Mouse (Mus musculus) MEL (cell line): ENCODE results near the gene Guca1a. TPM values are rescaled to one million over a fixed set of nuclear protein-coding genes. Genes with fewer than 3 reads are reported as not detected.

Source experiments
- DNase-seq: peaks from one replicate; pipeline ENCODE4 v3.0.0; 2011; ENCODE audit warnings: low read depth, low spot score
- H3K27ac ChIP-seq: 2 replicates; pipeline ENCODE4 v1.5.1; 2012; ENCODE audit warnings: low read depth, mild to moderate bottlenecking, control low read depth, low read length, moderate library complexity; ENCODE audit not compliant: control insufficient read depth
- H3K27me3 ChIP-seq, 2 experiments: fragments of 150-350 bp in 1 of 2; sonication (generic) in 1 of 2; 2 replicates each; pipeline ENCODE4 v1.6.1; 2012; ENCODE audit warnings: low read length in 2 of 2, mild to moderate bottlenecking in 2 of 2, improper control_type of control experiment in 1 of 2, moderate library complexity in 1 of 2; ENCODE audit not compliant: insufficient read depth in 2 of 2, control insufficient read depth in 1 of 2
- H3K36me3 ChIP-seq, 2 experiments: 2 replicates each; pipeline ENCODE4 v1.6.1; 2012 to 2014; ENCODE audit warnings: low read length in 2 of 2, improper control_type of control experiment in 1 of 2, inconsistent platforms in 1 of 2, mild to moderate bottlenecking in 1 of 2; ENCODE audit not compliant: insufficient read depth in 2 of 2, control insufficient read depth in 1 of 2
- H3K4me1 ChIP-seq, 2 experiments: fragments of 150-350 bp in 1 of 2; sonication (generic) in 1 of 2; 2 replicates each; pipeline ENCODE4 v1.6.1; 2012; ENCODE audit warnings: low read length in 2 of 2, improper control_type of control experiment in 1 of 2, mild to moderate bottlenecking in 1 of 2; ENCODE audit not compliant: insufficient read depth in 2 of 2, control insufficient read depth in 1 of 2
- H3K4me3 ChIP-seq, 2 experiments: fragments of 150-350 bp in 1 of 2; sonication (generic) in 1 of 2; 2 replicates each; pipeline ENCODE4 v1.5.1; 2012; ENCODE audit warnings: low read depth in 2 of 2, low read length in 2 of 2, mild to moderate bottlenecking in 2 of 2, moderate library complexity in 2 of 2, control low read depth in 1 of 2, improper control_type of control experiment in 1 of 2; ENCODE audit not compliant: control insufficient read depth in 1 of 2, insufficient read depth in 1 of 2
- H3K79me2 ChIP-seq: 2 replicates; pipeline ENCODE4 v1.6.1; 2012; ENCODE audit warnings: mild to moderate bottlenecking, low read length, moderate library complexity; ENCODE audit not compliant: control insufficient read depth, poor library complexity, insufficient read depth
- H3K9ac ChIP-seq: 2 replicates; pipeline ENCODE4 v1.6.1; 2012; ENCODE audit warnings: low read depth, mild to moderate bottlenecking, control low read depth, low read length, moderate library complexity; ENCODE audit not compliant: control insufficient read depth, poor library complexity, severe bottlenecking
- H3K9me3 ChIP-seq: fragments of 150-350 bp; sonication (generic); replicated peaks from 2 replicates; pipeline ENCODE4 v1.6.1; 2012; ENCODE audit warnings: mild to moderate bottlenecking, low read length, improper control_type of control experiment, moderate library complexity; ENCODE audit not compliant: insufficient read depth
- CHD2 ChIP-seq: IDR thresholded peaks from 2 replicates; pipeline ENCODE4 v1.6.1; 2011; ENCODE audit warnings: low read length, improper control_type of control experiment
- CTCF ChIP-seq, 3 experiments: IDR thresholded peaks in 2 of 3; conservative IDR thresholded peaks in 1 of 3; 2 replicates each; pipeline ENCODE4 v1.5.1; 2011 to 2012; ENCODE audit warnings: low read length in 3 of 3, low read depth in 2 of 3, mild to moderate bottlenecking in 2 of 3, improper control_type of control experiment in 1 of 3, inconsistent platforms in 1 of 3, mixed read lengths in 1 of 3, moderate library complexity in 1 of 3; ENCODE audit not compliant: control insufficient read depth in 1 of 3, insufficient read depth in 1 of 3, poor library complexity in 1 of 3, severe bottlenecking in 1 of 3
- E2F4 ChIP-seq: IDR thresholded peaks from 2 replicates; pipeline ENCODE4 v1.6.1; 2011; ENCODE audit warnings: low read depth, low read length, improper control_type of control experiment, borderline replicate concordance
- EP300 ChIP-seq, 2 experiments: IDR thresholded peaks; 2 replicates each; pipeline ENCODE4 v1.6.1; 2011; ENCODE audit warnings: improper control_type of control experiment in 2 of 2, low read length in 2 of 2, low read depth in 1 of 2, mild to moderate bottlenecking in 1 of 2
- HCFC1 ChIP-seq: IDR thresholded peaks from 2 replicates; pipeline ENCODE4 v1.6.1; 2012; ENCODE audit warnings: low read depth, mild to moderate bottlenecking, inconsistent platforms, low read length, improper control_type of control experiment, moderate library complexity
- NELFE ChIP-seq: IDR thresholded peaks from 2 replicates; pipeline ENCODE4 v1.6.1; 2011; ENCODE audit warnings: low read depth, low read length, improper control_type of control experiment
- RAD21 ChIP-seq: IDR thresholded peaks from 2 replicates; pipeline ENCODE4 v1.6.1; 2011; ENCODE audit warnings: mild to moderate bottlenecking, low read depth, low read length, improper control_type of control experiment
- SMC3 ChIP-seq: IDR thresholded peaks from 2 replicates; pipeline ENCODE4 v1.6.1; 2011; ENCODE audit warnings: low read depth, low read length, improper control_type of control experiment
- polyA plus RNA-seq, 2 experiments: library from polyadenylated mRNA; stranded (reverse) in 1 of 2; unstranded in 1 of 2; fragments of >175 nt in 1 of 2; fragments of >200 nt in 1 of 2; gene quantifications; 2 replicates each; pipeline versions ENCODE4 v1.2.1 to v1.2.4; 2012; ENCODE audit warnings: low replicate concordance in 2 of 2, low read depth in 1 of 2; ENCODE audit not compliant: insufficient read length in 2 of 2, insufficient read depth in 1 of 2, missing spikeins in 1 of 2
- total RNA-seq: library from RNA; depleted of rRNA; stranded (reverse); fragments of 300-350 nt; gene quantifications from 2 replicates; pipeline ENCODE4 v1.2.3, GENCODE M21; 2012; rRNA removed

Gene Guca1a
- total and polyA plus RNA-seq, 3 experiments = 1.5 to 3.2 TPM; not detected in 1

DNA sequence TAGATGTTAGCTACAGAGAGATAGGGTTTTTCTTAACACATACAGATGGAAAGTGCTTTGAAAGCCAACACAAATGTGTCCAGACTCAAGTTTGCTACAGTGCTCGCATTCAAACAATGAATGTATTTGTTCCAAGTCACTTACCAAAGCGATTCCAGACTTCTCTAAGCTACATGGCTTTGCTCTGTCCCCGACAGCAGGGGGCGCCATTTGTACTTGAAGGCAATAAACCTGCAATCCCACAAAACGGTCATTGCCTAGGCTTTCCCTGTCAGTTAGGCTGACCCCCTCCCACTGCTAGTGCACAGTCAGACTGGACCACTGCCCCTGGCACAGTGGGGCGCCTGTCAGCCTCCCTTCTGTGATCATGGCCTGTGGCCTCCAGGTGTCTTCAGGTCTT lies 40.4 kb downstream of the Guca1a start:
- H3K79me2 ChIP-seq = no peaks in the 10 kb centered on the region
- H3K27ac ChIP-seq = no peak overlapping the region
- H3K4me3 ChIP-seq = no peak overlapping the region
- peak; percentile 67 for DNase-seq
- TF ChIP-seq RAD21 (peak; percentile 14), CTCF (IDR thresholded peaks at IDR 0.05 in 2 of 3, conservative IDR thresholded peaks at IDR 0.05 in 1 of 3; ENCODE audit: control insufficient read depth in 1 of 3, insufficient read depth in 1 of 3, low read depth in 2 of 3, low read length in 3 of 3, poor library complexity in 1 of 3, severe bottlenecking in 1 of 3) (peak; percentile 66 to 83 (median 79)), NELFE (no peak), SMC3 (peak; percentile 33; the same call in 1 of the 2 replicates)
- no peaks in the 10 kb centered on the region for H3K9me3 ChIP-seq
- H3K27me3 ChIP-seq = no peaks in the 10 kb centered on the region
- no peaks in the 10 kb centered on the region for H3K4me1 ChIP-seq
- H3K36me3 ChIP-seq = no peaks in the 10 kb centered on the region
- H3K9ac ChIP-seq = no peak overlapping the region

- H3K9me3 ChIP-seq = no peaks in the 10 kb centered on the region
- no peaks in the 10 kb centered on the region for H3K79me2 ChIP-seq
- no peaks in the 10 kb centered on the region for H3K4me1 ChIP-seq
- no peak overlapping the region for H3K9ac ChIP-seq
- no peak overlapping the region for H3K4me3 ChIP-seq
- DNase-seq = peak; percentile 19
- H3K27ac ChIP-seq = no peak overlapping the region
- H3K27me3 ChIP-seq = no peaks in the 10 kb centered on the region
- TF ChIP-seq HCFC1 (peak; percentile 59), E2F4 (peak; percentile 73; the same call in 1 of the 2 replicates), CHD2 (no peak), RAD21 (no peak), NELFE (no peak), EP300 (IDR thresholded peaks at IDR 0.05; ENCODE audit: low read depth in 1 of 2, low read length in 2 of 2) (peak in 1 of 2 experiments; percentile 22; a peak in 1 of 4 replicates)
- TF ChIP-seq, all 39 proteins: peak for 3
- no peaks in the 10 kb centered on the region for H3K36me3 ChIP-seq
Measured at GRCm38 (mm10) chr17:47349721-47350319, 50.6 kb downstream of the Guca1a start.

Other genes starting within 250 kb of the Guca1a start
- gene Mrps10, start 31.7 kb downstream of the Guca1a start, total RNA-seq = 75.2 and 78.9 TPM in 2 replicates
- gene Mrps10, start 31.7 kb downstream of the Guca1a start, polyA plus RNA-seq = 100 to 1,000 TPM; 107 to 442 TPM
- 0.85 and 1.3 TPM in 2 replicates for gene Guca1b, start 15.2 kb downstream of the Guca1a start, total RNA-seq
- gene Guca1b, start 15.2 kb downstream of the Guca1a start, polyA plus RNA-seq = 1 to 10 TPM in 1 of 2 experiments, not detected in 1; 3.1 TPM
- not detected in 2 replicates for gene AI661453, start 36.0 kb upstream of the Guca1a start, total RNA-seq
- not detected for gene AI661453, start 36.0 kb upstream of the Guca1a start, polyA plus RNA-seq
- gene 1700001C19Rik, start 36.8 kb upstream of the Guca1a start, total RNA-seq = not detected in 2 replicates
- gene 1700001C19Rik, start 36.8 kb upstream of the Guca1a start, polyA plus RNA-seq = not detected
- 14.4 and 15.2 TPM in 2 replicates for gene Taf8, start 101.7 kb upstream of the Guca1a start, total RNA-seq
- gene Taf8, start 101.7 kb upstream of the Guca1a start, polyA plus RNA-seq = 10 to 100 TPM in 1 of 2 experiments, not detected in 1; 25.7 TPM
- gene Ccnd3, start 104.5 kb upstream of the Guca1a start, total RNA-seq = 143 TPM in 2 replicates
- gene Ccnd3, start 104.5 kb upstream of the Guca1a start, polyA plus RNA-seq = 100 to 1,000 TPM in 1 of 2 experiments, not detected in 1; 568 TPM
- gene Bysl, start 210.9 kb upstream of the Guca1a start, total RNA-seq = 60.2 and 69.3 TPM in 2 replicates
- 10 to 100 TPM in 1 of 2 experiments, not detected in 1; 85.4 TPM for gene Bysl, start 210.9 kb upstream of the Guca1a start, polyA plus RNA-seq
- 45.9 and 62.6 TPM in 2 replicates for gene Med20, start 211.0 kb upstream of the Guca1a start, total RNA-seq
- 10 to 100 TPM in 1 of 2 experiments, not detected in 1; 45.7 TPM for gene Med20, start 211.0 kb upstream of the Guca1a start, polyA plus RNA-seq
- 1.1 and 2.9 TPM in 2 replicates for gene Gm20517, start 211.0 kb upstream of the Guca1a start, total RNA-seq
- 1 to 10 TPM in 1 of 2 experiments, not detected in 1; 1.9 TPM for gene Gm20517, start 211.0 kb upstream of the Guca1a start, polyA plus RNA-seq
- gene Usp49, start 230.1 kb upstream of the Guca1a start, total RNA-seq = 5.2 and 5.5 TPM in 2 replicates
- gene Usp49, start 230.1 kb upstream of the Guca1a start, polyA plus RNA-seq = 10 to 100 TPM in 1 of 2 experiments, not detected in 1; 16.1 TPM